Mouse (Mus musculus): Measurements from ENCODE around the gene Cd300lf.

DNA sequence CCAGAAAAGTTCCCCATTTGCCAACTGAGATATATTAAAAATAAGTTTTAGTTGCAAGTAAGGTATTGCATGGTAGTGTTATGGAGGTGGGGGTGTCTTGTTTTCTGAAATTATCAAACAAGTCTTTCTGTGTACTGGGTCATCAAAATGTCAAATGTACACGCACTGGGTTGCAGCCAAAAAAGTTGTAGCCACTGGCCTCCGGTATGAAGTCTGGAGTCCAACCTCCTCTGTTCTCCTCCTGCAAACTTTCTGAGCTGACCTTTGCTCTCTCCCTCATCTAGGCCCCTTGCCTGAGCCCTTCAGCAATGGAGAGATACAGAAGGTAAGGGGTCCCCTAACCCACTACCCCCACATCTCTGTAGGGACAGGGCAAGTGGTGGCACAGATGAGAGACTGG is 45.0 kb upstream of the Cd300lf start:
- TF ChIP-seq POLR2A (IDR thresholded peaks at IDR 0.05; ENCODE audit: low read depth, low read length) (no peak), CTCF (IDR thresholded peaks at IDR 0.05; ENCODE audit: extremely low read depth, insufficient read length, insufficient replicate concordance, low read depth, low read length) (no peak)

Data from small intestine, adult 2 months (tissue).